Mouse (Mus musculus): ENCODE data around the gene Zfx.

The Zfx gene

GRCm38 (mm10) chrX:94123059-94123839 lies at the start of gene Zfx:
Zfx (minus strand) TSS chrX:94123702.
- DNase-seq (ENCODE audit: low read depth in 1 of 2, low spot score in 2 of 2): peak; percentile 13 to 58

- DNase-seq (ENCODE audit: low read depth in 1 of 2, low spot score in 2 of 2): no peak
These were observed 45.8 kb upstream of the Zfx start for GRCm38 (mm10) chrX:94169348-94169747.

GRCm38 (mm10) chrX:94152251-94152830 lies 28.8 kb upstream of the Zfx start:
- no peak for DNase-seq (ENCODE audit: low read depth in 1 of 2, low spot score in 2 of 2)

- DNase-seq (ENCODE audit: low read depth in 1 of 2, low spot score in 2 of 2): no peak
These were observed 27.0 kb upstream of the Zfx start for GRCm38 (mm10) chrX:94150471-94150870.

- no peak for DNase-seq (ENCODE audit: low read depth in 1 of 2, low spot score in 2 of 2)
These were observed 18.7 kb upstream of the Zfx start for GRCm38 (mm10) chrX:94142004-94142771.

GRCm38 (mm10) chrX:94140080-94140479 lies 16.6 kb upstream of the Zfx start:
- DNase-seq (ENCODE audit: low read depth in 1 of 2, low spot score in 2 of 2): no peak

- DNase-seq (ENCODE audit: low read depth in 1 of 2, low spot score in 2 of 2): no peak
These were observed 14.8 kb upstream of the Zfx start for GRCm38 (mm10) chrX:94138256-94138655.

- DNase-seq (ENCODE audit: low read depth in 1 of 2, low spot score in 2 of 2): no peak
These were observed 11.6 kb upstream of the Zfx start for GRCm38 (mm10) chrX:94135084-94135483.

- DNase-seq (ENCODE audit: low read depth in 1 of 2, low spot score in 2 of 2): no peak
These were observed 10.0 kb upstream of the Zfx start for GRCm38 (mm10) chrX:94133551-94133950.

- DNase-seq (ENCODE audit: low read depth in 1 of 2, low spot score in 2 of 2): no peak
These were observed 8.7 kb upstream of the Zfx start for GRCm38 (mm10) chrX:94132239-94132638.

GRCm38 (mm10) chrX:94129712-94130111 lies 6.2 kb upstream of the Zfx start:
- DNase-seq (ENCODE audit: low read depth in 1 of 2, low spot score in 2 of 2): no peak

GRCm38 (mm10) chrX:94125950-94126349 lies 2.4 kb upstream of the Zfx start:
- no peak for DNase-seq (ENCODE audit: low read depth in 1 of 2, low spot score in 2 of 2)

GRCm38 (mm10) chrX:94122709-94123058 lies 818 bp downstream of the Zfx start:
- DNase-seq (ENCODE audit: low read depth in 1 of 2, low spot score in 2 of 2): peak; percentile 7 to 47

- DNase-seq (ENCODE audit: low read depth in 1 of 2, low spot score in 2 of 2): peak; percentile 52 to 76
These were observed 1.4 kb downstream of the Zfx start for GRCm38 (mm10) chrX:94121866-94122708.

- DNase-seq (ENCODE audit: low read depth in 1 of 2, low spot score in 2 of 2): peak in 1 of 2 experiments; percentile 2
These were observed 2.2 kb downstream of the Zfx start for GRCm38 (mm10) chrX:94121161-94121856.

- DNase-seq (ENCODE audit: low read depth in 1 of 2, low spot score in 2 of 2): no peak
These were observed 5.2 kb downstream of the Zfx start for GRCm38 (mm10) chrX:94118350-94118749.

- no peak for DNase-seq (ENCODE audit: low read depth in 1 of 2, low spot score in 2 of 2)
These were observed 7.6 kb downstream of the Zfx start for GRCm38 (mm10) chrX:94115882-94116281.

- no peak for DNase-seq (ENCODE audit: low read depth in 1 of 2, low spot score in 2 of 2)
These were observed 17.5 kb downstream of the Zfx start for GRCm38 (mm10) chrX:94105964-94106363.

GRCm38 (mm10) chrX:94102938-94103337 lies 20.6 kb downstream of the Zfx start:
- DNase-seq (ENCODE audit: low read depth in 1 of 2, low spot score in 2 of 2): no peak

GRCm38 (mm10) chrX:94100561-94100960 lies 22.9 kb downstream of the Zfx start:
- DNase-seq (ENCODE audit: low read depth in 1 of 2, low spot score in 2 of 2): no peak

- DNase-seq (ENCODE audit: low read depth in 1 of 2, low spot score in 2 of 2): no peak
These were observed 32.5 kb downstream of the Zfx start for GRCm38 (mm10) chrX:94091001-94091400.

All from monocyte, adult 2 months (primary cell).